Mouse (Mus musculus) brain, adult 2 months (tissue): ENCODE data around the gene Dgcr2.
A peak's percentile ranks its signal among the peaks of the same experiment; 100 is the strongest.

Source experiments
- DNase-seq: peaks from one replicate; pipeline ENCODE4 v3.0.0; 2011; ENCODE audit warnings: low read depth, low spot score

Dgcr2 gene

DNA sequence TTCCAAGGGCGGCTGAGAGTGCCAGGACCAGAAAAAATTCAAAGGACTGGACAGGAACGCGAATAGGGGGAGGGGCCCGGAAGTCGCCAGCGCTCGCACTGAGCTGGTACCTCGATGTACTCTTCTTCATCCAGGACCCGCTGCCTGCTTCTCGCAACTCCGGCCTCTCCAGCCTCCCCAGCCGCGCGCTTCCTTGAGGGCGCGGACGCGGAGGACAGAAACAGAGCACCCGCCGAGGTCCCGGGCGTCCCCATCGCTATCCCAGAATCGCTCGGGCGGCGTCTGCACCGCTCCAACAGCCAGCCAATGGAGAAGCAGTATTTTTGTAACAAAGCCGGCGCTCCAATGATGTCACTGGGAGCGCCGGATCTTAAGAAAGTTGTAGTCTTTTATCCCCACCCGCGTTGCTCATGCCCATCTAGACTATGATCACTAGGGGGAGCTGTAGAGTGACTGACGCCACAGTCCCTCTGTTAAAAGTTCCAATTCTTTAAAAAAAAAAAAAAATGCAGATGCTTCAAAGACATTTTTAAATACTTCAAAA is 12.8 kb upstream of the Dgcr2 start, which contains the start of gene Ess2:
TSS of gene Ess2 (minus strand) at position 297 of the 544 bp plus-strand sequence.
- peak; percentile 99 for DNase-seq

GRCm38 (mm10) chr16:17896091-17896490 is 2.3 kb downstream of the Dgcr2 start:
- no peak for DNase-seq

- DNase-seq: no peak
Measured at GRCm38 (mm10) chr16:17893923-17894322, 4.4 kb downstream of the Dgcr2 start, which contains the start of gene Tssk1. Tssk1 (plus strand) TSS chr16:17894223.

GRCm38 (mm10) chr16:17892606-17893005 is 5.8 kb downstream of the Dgcr2 start:
- peak; percentile 91 for DNase-seq

GRCm38 (mm10) chr16:17891567-17891959 is 6.8 kb downstream of the Dgcr2 start, which contains the start of gene Gm20518:
Gm20518 (minus strand) TSS chr16:17891671.
- DNase-seq: peak; percentile 99

DNA sequence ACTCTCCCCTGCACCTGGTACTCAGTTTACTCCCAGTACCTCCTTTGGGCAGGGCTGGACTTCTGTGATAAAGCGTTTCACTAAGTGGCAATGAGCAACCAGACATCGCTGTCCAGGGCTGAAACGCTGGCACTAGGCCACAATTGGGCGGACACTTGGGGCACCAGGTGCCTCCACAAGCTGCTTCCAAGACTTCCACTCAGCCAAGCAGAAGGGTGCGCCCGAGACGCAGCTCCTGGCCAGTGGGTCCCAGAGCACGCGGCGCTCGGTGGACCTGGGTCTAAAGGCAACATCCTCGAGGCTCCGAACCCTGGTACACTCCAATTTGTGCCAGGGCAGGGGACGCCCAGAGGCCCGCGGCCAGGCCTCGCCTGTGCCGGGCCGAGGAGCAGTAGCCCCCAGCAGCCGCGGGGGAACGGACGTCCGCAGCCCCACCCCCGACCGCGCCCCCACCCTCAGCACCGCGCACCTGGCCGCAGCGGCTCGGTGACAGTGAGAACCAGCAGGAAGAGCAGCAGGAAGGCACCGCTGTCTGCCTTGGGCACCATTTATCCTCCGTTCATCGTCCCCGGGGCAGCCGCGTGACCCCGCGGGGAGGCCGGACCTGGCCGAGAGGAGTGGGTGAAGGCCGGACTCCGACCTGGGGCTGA is 7.3 kb downstream of the Dgcr2 start:
- DNase-seq: peak; percentile 95

- no peak for DNase-seq
Measured at GRCm38 (mm10) chr16:17890342-17890727, 8.0 kb downstream of the Dgcr2 start.

DNA sequence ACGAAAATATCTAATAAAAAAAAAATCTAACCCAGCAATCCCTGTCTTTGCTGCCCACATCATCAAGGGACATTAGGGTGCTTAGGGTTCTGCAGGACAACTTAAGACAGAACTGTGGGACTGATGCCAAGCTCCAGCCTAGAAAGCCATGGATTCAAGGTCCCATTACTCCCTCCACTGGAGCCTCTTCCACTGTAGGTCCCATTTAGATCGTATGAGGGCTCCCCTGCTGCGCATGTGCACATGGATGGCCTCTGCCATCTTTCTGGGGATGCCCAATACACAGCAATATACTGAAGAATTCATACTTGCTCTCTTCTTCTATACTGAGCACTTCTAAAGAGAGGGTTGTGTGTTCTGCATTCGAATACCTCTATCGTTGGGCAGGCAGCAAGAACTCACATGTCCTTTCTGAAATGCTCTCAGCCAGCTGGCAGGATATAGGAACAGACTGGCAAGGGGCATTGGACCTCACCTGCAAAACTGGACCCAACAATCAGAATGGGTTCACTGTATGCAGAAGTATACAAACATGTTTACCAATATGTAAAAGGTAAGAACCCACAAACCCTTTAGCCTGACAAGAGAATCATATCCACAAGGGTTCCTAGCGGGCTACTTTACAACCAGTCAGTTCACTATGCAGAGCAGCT is 8.5 kb downstream of the Dgcr2 start:
- peak; percentile 61 for DNase-seq

- DNase-seq: no peak
Measured at GRCm38 (mm10) chr16:17884116-17884515, 14.2 kb downstream of the Dgcr2 start.

DNA sequence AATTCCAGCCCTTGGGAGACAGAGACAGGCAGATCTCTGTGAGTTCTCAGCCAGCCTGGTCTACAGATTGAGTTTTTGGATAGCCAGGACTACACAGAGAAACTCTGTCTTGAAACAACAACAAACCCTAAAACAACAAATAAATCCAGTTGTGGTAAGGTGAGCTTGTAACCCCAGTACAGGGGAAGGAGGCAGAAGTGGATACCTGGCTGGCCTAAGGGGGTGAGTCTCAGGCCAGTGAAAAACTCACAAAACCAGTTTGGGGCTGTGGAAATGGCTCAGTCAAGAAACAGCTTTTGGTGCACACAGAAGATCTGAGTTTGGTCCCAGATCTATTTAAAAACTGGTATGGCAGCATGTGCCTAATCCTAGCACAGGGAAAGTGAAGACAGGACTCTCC is 16.2 kb downstream of the Dgcr2 start:
- no peak for DNase-seq

DNA sequence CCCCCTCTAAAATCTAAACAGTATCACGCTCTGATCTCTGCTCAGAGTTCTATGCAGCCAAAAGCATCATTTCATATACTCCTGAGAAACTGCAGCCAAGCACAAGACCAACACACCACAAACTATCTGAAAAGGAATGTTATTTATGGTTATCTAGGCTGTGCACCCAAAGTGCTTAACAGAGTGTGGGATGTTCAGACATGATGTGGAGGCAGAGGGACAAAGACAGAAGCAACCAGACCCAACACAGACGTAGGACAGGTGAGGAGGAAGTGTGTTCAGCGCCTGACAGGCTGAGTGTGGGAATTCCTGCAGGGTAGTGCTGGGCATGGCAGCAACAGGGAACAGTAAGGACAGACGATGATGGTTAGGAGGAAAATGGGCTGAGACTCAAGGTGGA is 18.8 kb downstream of the Dgcr2 start:
- peak; percentile 69 for DNase-seq

- no peak for DNase-seq
Measured at GRCm38 (mm10) chr16:17876096-17876495, 22.3 kb downstream of the Dgcr2 start.

DNA sequence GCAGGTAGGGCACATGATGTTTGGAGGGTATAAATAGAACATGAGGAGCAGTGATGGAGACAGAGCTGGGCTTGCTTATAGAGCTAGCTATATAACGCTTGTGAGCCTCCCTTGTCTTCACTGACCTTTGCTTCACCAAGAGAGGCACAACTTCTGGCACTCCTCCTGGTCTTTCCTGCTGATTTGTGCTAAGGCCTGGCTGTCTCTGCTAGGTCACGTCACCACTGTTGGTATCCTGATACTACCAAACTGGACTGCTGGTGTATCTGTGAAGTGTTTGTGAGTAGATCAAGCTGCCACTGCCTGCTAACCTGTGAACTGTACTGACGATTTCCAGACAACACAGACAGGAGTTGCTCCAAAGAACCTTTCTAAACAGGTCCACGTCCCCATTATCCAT is 23.2 kb downstream of the Dgcr2 start:
- DNase-seq: peak; percentile 82

DNA sequence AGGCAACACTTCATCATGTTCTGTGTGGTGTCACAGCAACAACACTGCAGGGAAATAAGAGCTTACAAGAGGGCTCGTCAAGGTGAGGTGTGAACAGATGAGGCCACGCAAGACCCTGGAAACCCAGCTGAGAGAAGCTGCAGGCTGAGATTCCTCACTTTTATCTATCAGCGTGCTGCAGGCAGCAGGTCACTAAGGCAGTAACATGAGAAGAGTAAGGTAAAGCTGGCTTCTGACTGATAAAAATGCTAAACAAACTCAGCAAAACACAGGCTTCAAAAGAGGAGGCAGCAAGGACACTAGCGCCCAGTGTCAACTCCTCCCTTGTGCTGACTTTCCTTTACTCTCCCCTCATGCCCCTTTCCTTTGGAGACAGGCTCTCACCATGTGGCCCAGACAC is 25.4 kb downstream of the Dgcr2 start:
- no peak for DNase-seq

DNA sequence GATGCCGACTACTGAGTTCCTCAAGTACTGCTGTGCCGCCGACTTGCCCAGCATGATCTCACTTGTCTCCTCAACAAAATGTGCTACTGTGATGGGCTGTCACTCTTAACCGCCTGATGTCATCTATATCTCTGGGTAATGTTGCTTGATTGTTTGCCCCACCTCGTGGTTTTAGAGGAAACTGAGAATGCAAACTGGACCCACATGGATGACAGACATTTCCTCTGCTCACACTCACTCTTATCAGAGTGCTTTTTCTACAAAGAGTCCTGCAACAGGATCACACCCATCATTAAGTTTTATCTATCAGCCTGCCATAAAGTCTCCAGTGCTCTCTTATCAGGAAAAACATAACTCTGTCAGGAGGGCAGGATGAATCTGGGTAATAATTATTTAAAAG is 27.1 kb downstream of the Dgcr2 start:
- no peak for DNase-seq

DNA sequence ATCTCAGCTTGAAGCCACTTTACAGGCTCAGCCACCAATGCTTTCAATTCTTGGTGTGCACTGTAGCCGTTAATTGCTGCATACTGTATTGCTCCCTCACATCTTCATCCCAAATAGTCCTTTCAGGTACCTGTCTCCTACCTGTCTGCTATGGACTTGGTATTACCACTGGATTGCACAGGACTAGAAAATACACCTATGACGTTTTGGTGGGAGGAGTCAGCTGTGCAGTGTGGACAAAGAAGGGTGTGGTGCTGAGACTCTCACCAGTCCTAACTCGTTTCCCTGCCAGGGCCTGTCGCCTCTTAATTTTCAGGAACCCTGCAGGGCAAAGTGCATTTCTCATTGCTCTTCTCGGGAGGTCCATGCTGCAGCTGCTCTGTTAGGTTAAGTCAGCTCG is 32.6 kb downstream of the Dgcr2 start:
- peak; percentile 51 for DNase-seq

DNA sequence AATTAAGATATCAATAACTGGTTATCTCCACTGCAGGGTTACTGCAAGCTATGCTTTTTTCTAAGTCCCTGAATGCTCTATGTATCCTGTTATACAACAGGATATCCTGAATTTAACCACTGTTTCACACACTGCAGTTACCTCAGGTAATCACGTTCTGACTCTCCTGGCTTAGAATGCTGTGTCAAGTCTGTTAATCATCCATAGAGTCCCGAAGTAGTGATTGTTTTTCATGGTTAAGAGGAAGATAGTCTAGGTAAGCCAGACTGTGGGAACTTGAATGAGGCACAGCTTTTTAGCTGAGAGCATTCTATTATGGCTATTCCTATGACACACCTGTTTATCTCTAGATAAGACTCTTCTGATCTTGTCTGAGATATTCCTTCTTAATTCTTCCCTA is 33.1 kb downstream of the Dgcr2 start:
- no peak for DNase-seq

- peak; percentile 70 for DNase-seq
Measured at GRCm38 (mm10) chr16:17858592-17858991, 39.8 kb downstream of the Dgcr2 start.

DNA sequence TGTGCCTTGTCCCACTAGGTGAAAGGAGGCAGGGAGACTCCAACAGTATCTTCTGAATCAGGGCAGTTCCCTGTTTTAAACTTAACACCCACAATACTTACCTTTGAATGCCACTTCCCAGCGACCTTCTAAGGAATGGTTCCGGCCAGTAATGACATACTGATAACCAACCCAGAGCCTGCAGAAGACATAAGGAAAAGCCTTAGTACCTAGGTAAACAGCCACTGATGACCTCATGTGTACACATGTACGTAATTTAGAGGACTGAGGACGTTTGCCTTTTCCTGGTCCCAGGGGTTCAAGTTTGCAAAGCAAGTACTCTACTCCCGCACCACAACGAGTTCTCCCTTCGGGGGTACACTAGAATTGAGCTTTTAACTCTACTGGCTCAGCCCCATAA is 41.2 kb downstream of the Dgcr2 start:
- DNase-seq: no peak

DNA sequence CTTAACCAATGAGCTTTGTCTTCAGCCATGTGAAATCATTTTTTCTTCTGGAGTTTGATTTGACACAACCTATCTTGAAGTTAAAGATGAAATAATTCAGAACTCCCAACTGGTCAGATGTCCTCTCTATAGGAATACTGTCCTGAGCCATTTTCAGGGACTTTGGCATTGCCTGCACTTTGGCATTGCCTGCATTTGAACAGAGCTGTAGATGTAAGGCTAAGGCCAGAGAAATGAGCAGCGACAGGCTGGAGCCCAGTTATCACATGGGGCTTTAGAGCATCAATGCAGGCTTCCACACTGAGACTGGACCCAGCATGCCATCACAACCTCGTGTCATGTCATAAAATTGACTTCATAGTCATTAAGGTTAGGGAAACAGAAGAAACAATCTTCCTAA is 45.1 kb downstream of the Dgcr2 start:
- peak; percentile 63 for DNase-seq

DNA sequence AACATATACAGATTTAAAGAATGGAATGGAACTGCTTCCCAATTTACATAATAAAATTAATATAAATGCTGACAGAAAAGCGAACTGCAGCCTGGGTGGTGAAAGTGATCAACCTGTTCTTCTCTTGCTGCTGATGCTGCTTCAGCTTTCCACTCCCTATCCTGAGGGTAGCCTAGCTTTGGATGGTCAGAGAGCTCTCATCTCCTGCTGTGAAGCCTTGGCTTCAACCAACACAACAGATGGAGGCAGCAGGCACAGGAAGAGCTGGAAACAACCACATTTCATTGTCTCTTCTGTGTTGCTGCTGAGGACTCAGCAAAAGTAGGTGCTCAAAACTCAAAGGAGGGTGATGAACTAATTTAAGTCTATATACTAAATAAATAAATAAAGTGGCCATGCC is 46.5 kb downstream of the Dgcr2 start:
- DNase-seq: peak; percentile 98

DNA sequence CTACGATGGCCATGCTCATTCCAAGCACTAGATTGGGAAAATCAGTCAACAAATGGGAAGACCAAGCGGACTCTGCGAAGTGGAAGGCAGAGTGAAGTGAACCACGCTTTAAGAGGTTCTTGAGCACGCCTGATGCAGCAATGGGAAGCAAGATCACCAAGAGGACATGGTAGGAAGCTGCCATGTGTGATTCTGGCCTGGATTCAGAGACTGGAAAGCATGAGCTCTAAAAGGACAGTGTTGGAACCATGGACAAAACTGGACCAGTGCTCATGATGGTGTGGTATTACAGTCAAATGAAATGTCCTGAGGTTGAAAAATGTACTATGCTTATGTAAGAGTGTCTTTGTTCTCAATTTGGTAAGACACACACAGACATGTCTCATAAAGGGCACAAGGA is 47.0 kb downstream of the Dgcr2 start:
- DNase-seq: peak; percentile 64

- DNase-seq: no peak
Measured at GRCm38 (mm10) chr16:17849486-17849885, 48.9 kb downstream of the Dgcr2 start.
